Comparison of ENCODE assay signal across 8 mouse cellular contexts in the genomic region with DNA sequence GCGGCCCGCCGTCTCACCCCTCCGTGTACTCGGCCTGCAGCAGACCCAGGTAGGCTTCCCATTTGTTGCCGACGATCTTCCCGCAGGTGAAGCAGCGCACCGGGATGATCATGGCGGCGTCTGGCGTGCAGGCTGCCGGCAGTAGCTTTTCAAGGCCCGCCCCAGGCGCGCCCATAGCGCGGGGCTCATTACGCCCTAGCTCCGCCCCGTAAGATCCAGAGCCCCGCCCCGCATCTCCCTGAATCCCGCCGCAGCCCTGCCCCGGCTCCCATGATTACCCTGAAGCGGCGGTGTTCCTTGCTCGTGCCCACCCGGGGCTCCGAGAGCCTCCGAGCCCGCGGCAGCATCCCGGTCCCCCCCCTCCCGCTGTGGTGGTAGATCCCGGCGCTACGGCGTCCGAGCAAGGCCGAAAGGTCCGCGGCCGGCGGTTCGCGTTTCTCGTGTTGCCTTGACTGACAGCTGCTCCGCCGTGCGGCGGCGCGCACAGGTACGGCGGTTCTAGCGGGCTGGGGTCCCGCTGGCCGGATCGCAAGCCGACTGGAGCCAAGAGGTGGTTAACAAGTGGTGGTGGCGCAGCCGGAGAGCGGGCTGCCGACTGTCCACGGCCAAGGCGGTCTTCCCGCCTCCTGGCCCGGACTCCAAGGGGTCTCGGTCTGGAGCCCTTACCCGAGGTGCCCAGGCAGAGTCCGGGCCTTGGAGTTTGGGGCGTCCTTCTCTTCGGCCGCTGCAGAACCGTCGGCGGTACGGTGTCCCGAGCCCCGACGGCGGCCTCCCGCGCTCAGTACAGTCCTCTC. TPM values are rescaled to one million over a fixed set of nuclear protein-coding genes. Genes with fewer than 3 reads are reported as not detected.
DNase-seq lines count a peak whose midpoint lies in the region; ATAC-seq lines count a peak whose summit lies in the region.

Gene Polr2l, minus strand, starts transcription at position 122 of the 794 bp plus-strand sequence.
Gene Tspan4, plus strand, starts transcription at position 230 of the 794 bp plus-strand sequence.

- ATAC-seq in hindbrain, embryonic 12.5 days (ENCODE audit: low FRiP score): peak; percentile 80

- WGBS in hindbrain, embryonic 12.5 days: under 1% methylated on average over 87 of the region's 87 CpGs
- 1% methylated on average over 87 of the region's 87 CpGs for WGBS in macrophage (ENCODE audit: missing documents)

- H3K27ac ChIP-seq in hindbrain, embryonic 12.5 days: peak within 1 kb of the TSS; percentile 90
- H3K27ac ChIP-seq in macrophage: peak within 1 kb of the TSS; percentile 90

- peaks cover 30% of the 10 kb centered on the region for H3K27me3 ChIP-seq in hindbrain, embryonic 12.5 days

- H3K9me3 ChIP-seq in hindbrain, embryonic 12.5 days (replicated peaks): no peaks in the 10 kb centered on the region

- peaks cover 25% of the 10 kb centered on the region for H3K36me3 ChIP-seq in hindbrain, embryonic 12.5 days
- peaks cover 14% of the 10 kb centered on the region; the same call in 1 of the 2 replicates for H3K36me3 ChIP-seq in macrophage (ENCODE audit: inconsistent target)

- H3K9ac ChIP-seq in hindbrain, embryonic 12.5 days: peak within 1 kb of the TSS; percentile 85

- peaks cover 35% of the 10 kb centered on the region for H3K4me1 ChIP-seq in hindbrain, embryonic 12.5 days

- peak; percentile 89 for DNase-seq in R1 (ENCODE audit: low read depth, low spot score)
- peak; percentile 87 for DNase-seq in cerebellum, adult 9-11 months
- peak; percentile 72 to 78 for DNase-seq in frontal cortex, postnatal 14 days (ENCODE audit: low spot score in 2 of 2)
- DNase-seq in layer of hippocampus, postnatal 36 days: peak; percentile 82 to 83
- peak; percentile 79 for DNase-seq in retina, postnatal 7 days (ENCODE audit: low read depth, low spot score)
- peak; percentile 85 for DNase-seq in urinary bladder, postnatal 14 days (ENCODE audit: low spot score)

- H3K4me2 ChIP-seq in hindbrain, embryonic 12.5 days (replicated peaks): peak within 1 kb of the TSS; percentile 84

- peak within 1 kb of the TSS; percentile 55 for H3K4me3 ChIP-seq in hindbrain, embryonic 12.5 days
- peak within 1 kb of the TSS; percentile 91 for H3K4me3 ChIP-seq in macrophage (ENCODE audit: inconsistent target)

- peaks cover 64% of the 10 kb centered on the region for H3K79me2 ChIP-seq in macrophage (ENCODE audit: inconsistent target)

RNA-seq across cellular contexts. Expression of gene Polr2l, which starts in this region (rescaled TPM):
- 62.0 and 69.0 TPM in 2 replicates for polyA plus RNA-seq in hindbrain, embryonic 12.5 days (2016; fragmentation: Nextera tagmentation; extraction: Ambion mirVana)
- 10 to 100 TPM; 42.8 to 44.9 TPM for total RNA-seq in layer of hippocampus, postnatal 36 days (2021)
- total RNA-seq in macrophage (2018; cell fraction: chromatin; rRNA removed): 1 to 10 TPM in 20 of 26 experiments, under 1 TPM in 5, not detected in 1; 0.66 to 4.8 (median 1.9) TPM
- total RNA-seq in macrophage (2018; cell fraction: cytosol; rRNA removed): 10 to 100 TPM; 12.7 to 21.0 (median 16.7) TPM
- total RNA-seq in macrophage (2018; cell fraction: nucleus; rRNA removed): 10 to 100 TPM in 1 of 26 experiments, 1 to 10 TPM in 25; 2.0 to 10.8 (median 4.9) TPM
- polyA plus RNA-seq in macrophage (2018): 8.3 to 22.8 TPM (median 12.8 TPM) in 3 replicates

RNA-seq across cellular contexts. Expression of gene Tspan4, which starts in this region (rescaled TPM):
- 30.1 and 31.1 TPM in 2 replicates for polyA plus RNA-seq in hindbrain, embryonic 12.5 days (2016; fragmentation: Nextera tagmentation; extraction: Ambion mirVana)
- total RNA-seq in layer of hippocampus, postnatal 36 days (2021): 10 to 100 TPM; 13.1 to 13.7 TPM
- total RNA-seq in macrophage (2018; cell fraction: chromatin; rRNA removed): 10 to 100 TPM in 22 of 26 experiments, 1 to 10 TPM in 4; 5.5 to 64.4 (median 18.6) TPM
- total RNA-seq in macrophage (2018; cell fraction: cytosol; rRNA removed): 100 to 1,000 TPM in 13 of 26 experiments, 10 to 100 TPM in 13; 59.2 to 144 (median 95.9) TPM
- 10 to 100 TPM; 20.5 to 94.6 (median 59.4) TPM for total RNA-seq in macrophage (2018; cell fraction: nucleus; rRNA removed)
- 48.8 to 142 TPM (median 129 TPM) in 3 replicates for polyA plus RNA-seq in macrophage (2018)

Comparison
In these comparisons a context has a peak if more than half of its experiments do, and no peak if none do; other contexts are left out.
1. Peak in every context shown above with its lines: DNase-seq, ATAC-seq, H3K4me3 ChIP-seq and H3K27ac ChIP-seq.